Mouse (Mus musculus) forebrain, postnatal 0 days (tissue): Measurements from ENCODE around the gene Mst1. TPM values are rescaled to one million over a fixed set of nuclear protein-coding genes. Genes with fewer than 3 reads are reported as not detected.

Source experiments
- ATAC-seq: fragments of 200-750 bp; cut with Nextera tagmentation; 2 replicates; pipeline ENCODE4 v1.8.0; 2017; ENCODE audit warnings: mild to moderate bottlenecking, moderate library complexity
- DNase-seq: peaks from one replicate; pipeline ENCODE4 v3.0.0-alpha.2; 2015
- H3K27ac ChIP-seq: fragments of 300-500 bp; sonication (generic); 2 replicates; pipeline ENCODE4 v1.5.1; 2014; ENCODE audit warnings: low read depth, mild to moderate bottlenecking, antibody characterized with exemption, low read length, moderate library complexity, mixed read lengths
- H3K27me3 ChIP-seq: fragments of 300-500 bp; sonication (generic); 2 replicates; pipeline ENCODE4 v1.6.1; 2014; ENCODE audit warnings: mild to moderate bottlenecking, low read length, mixed read lengths; ENCODE audit not compliant: insufficient read depth
- H3K36me3 ChIP-seq: fragments of 300-500 bp; sonication (generic); 2 replicates; pipeline ENCODE4 v1.6.1; 2014; ENCODE audit warnings: mild to moderate bottlenecking, moderate library complexity; ENCODE audit not compliant: insufficient read depth
- H3K4me1 ChIP-seq: fragments of 300-500 bp; sonication (generic); 2 replicates; pipeline ENCODE4 v1.6.1; 2014; ENCODE audit warnings: antibody characterized with exemption; ENCODE audit not compliant: insufficient read depth
- H3K4me2 ChIP-seq: fragments of 300-500 bp; sonication (generic); 2 replicates; pipeline ENCODE4 v1.6.1; 2014; ENCODE audit warnings: low read depth, mild to moderate bottlenecking, moderate library complexity
- H3K4me3 ChIP-seq: fragments of 300-500 bp; sonication (generic); 2 replicates; pipeline ENCODE4 v1.5.1; 2014; ENCODE audit warnings: low read depth, low read length, mixed read lengths
- H3K9ac ChIP-seq: fragments of 300-500 bp; sonication (generic); 2 replicates; pipeline ENCODE4 v1.6.1; 2014; ENCODE audit warnings: mild to moderate bottlenecking
- H3K9me3 ChIP-seq: fragments of 300-500 bp; sonication (generic); 2 replicates; pipeline ENCODE4 v1.6.1; 2016; ENCODE audit warnings: low read length
- CTCF ChIP-seq: sonication (generic); IDR thresholded peaks from 2 replicates; pipeline ENCODE4 v1.5.1; 2016; ENCODE audit warnings: antibody characterized with exemption, control low read depth, low read depth
- WGBS: fragments of 180-500 bp; shearing (Covaris S2); extraction: QIAGEN DNeasy Blood & Tissue Kit; methylation state at CpG from one replicate; pipeline ENCODE4 v1.1.7; 2014; 5-methylcytosine and 5-hydroxymethylcytosine counted together
- polyA plus RNA-seq: library from polyadenylated mRNA; unstranded; fragments of >200 nt; fragmentation: Nextera tagmentation; extraction: Ambion mirVana; gene quantifications from 2 replicates; pipeline ENCODE4 v1.2.1, GENCODE M21; 2015
- total RNA-seq: library from RNA; depleted of rRNA; stranded (reverse); fragments of >200 nt; gene quantifications from 2 replicates; pipeline ENCODE4 v1.2.3, GENCODE M21; 2014

The Mst1 gene
- total and polyA plus RNA-seq, 2 experiments from 2014 or later = 0.10 TPM; not detected in 1

- no peak for TF ChIP-seq CTCF
- H3K4me2 ChIP-seq = no peak overlapping the region
- H3K4me3 ChIP-seq = no peak overlapping the region
- DNase-seq (peak; percentile 27), ATAC-seq (peak; percentile 26; the same call in 1 of the 2 replicates)
- no peak overlapping the region for H3K27ac ChIP-seq
- H3K27me3 ChIP-seq = no peaks in the 10 kb centered on the region
- no peaks in the 10 kb centered on the region for H3K4me1 ChIP-seq
- 18% methylated on average over 22 of the region's 22 CpGs for WGBS
- no peaks in the 10 kb centered on the region for H3K9me3 ChIP-seq
- H3K36me3 ChIP-seq = peaks cover 84% of the 10 kb centered on the region
- H3K9ac ChIP-seq = no peak overlapping the region
Observed at GRCm38 (mm10) chr9:108111101-108111592, 30.9 kb downstream of the Mst1 start.

DNA sequence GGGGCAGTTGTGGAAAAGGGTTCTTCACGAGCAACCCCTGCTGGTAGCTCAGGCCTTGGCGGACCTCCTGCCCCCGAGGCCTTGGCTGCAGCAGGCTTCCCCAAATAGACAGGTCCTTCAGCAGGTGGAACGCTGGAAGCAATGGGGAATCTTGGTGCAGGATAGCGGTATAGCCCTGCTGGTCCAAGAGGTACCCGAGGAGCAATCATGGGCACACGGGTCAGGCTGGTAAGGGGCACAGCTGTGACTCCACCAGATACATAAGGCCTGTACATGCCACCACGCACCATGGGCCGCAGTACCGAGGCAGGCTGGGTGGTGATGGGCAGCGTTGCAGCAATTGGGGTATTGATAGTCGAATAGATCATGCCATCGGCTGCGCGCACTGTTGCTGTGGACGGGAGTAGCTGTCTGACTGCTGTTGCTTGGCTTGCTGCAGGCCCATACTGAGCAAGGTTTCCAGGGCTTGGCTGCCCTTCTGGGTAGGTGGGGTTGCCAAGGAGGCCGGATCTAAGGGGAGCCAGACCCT is 31.4 kb downstream of the Mst1 start:
- no peak for ATAC-seq
- 76% methylated on average over 17 of the region's 17 CpGs for WGBS
- Histone ChIP-seq H3K27ac (no peak overlapping the region), H3K9me3 (no peaks in the 10 kb centered on the region), H3K4me3 (no peak overlapping the region), H3K9ac (no peak overlapping the region), H3K27me3 (no peaks in the 10 kb centered on the region), H3K4me2 (no peak overlapping the region), H3K36me3 (peaks cover 85% of the 10 kb centered on the region), H3K4me1 (no peaks in the 10 kb centered on the region)
- no peak for DNase-seq
- no peak for TF ChIP-seq CTCF

GRCm38 (mm10) chr9:108112719-108113340 is 32.6 kb downstream of the Mst1 start:
- no peak for TF ChIP-seq CTCF
- Histone ChIP-seq H3K4me1 (no peaks in the 10 kb centered on the region), H3K4me3 (no peak overlapping the region), H3K9ac (no peak overlapping the region), H3K27me3 (no peaks in the 10 kb centered on the region), H3K36me3 (peaks cover 81% of the 10 kb centered on the region), H3K27ac (no peak overlapping the region), H3K9me3 (no peaks in the 10 kb centered on the region), H3K4me2 (no peak overlapping the region)
- WGBS = 91% methylated on average over 18 of the region's 18 CpGs
- ATAC-seq (no peak), DNase-seq (no peak)

DNA sequence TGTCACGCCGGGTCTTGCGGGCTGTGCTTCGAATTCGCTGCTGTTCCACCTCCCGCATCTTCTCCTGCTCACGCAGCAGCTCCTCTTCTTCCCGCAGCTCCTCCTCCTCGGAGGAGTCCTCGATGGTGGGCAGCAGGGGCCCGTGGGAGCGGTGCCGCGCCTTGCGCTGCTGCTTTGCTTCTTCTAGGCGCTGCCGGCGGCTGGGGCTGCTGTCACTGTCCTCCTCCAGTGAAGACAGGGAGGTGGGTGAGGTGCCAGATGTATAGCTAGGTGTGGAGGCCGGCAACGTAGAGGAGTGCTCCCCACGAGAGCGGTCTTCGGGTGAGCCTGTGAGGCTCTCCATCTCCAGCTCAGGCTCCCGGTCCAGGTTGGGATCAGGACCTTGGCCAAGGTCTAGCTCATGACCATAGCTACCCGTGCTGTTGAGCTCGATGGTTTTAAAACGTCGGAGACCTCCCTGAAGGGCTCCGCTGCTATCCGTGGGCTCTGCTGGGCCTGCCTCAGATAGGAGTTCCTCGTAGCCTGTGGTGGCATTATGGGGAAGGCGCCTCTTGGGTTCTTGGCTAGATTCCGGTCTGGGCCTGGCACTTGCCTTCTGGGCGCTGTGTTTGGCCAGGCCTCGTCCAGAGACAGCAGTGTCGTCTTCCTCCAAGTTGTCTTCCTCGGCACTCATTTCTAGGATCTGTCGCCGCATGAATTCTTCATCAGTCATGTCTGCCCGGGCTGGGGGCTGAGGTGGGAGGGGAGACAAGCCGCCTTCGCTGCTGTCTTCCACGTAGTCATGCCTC is 35.2 kb downstream of the Mst1 start:
- Histone ChIP-seq H3K4me3 (no peak overlapping the region), H3K36me3 (peaks cover 67% of the 10 kb centered on the region), H3K9ac (no peak overlapping the region), H3K27ac (no peak overlapping the region), H3K4me1 (no peaks in the 10 kb centered on the region), H3K4me2 (no peak overlapping the region), H3K27me3 (no peaks in the 10 kb centered on the region), H3K9me3 (no peaks in the 10 kb centered on the region)
- DNase-seq = no peak
- no peak for TF ChIP-seq CTCF
- ATAC-seq = no peak
- 80% methylated on average over 43 of the region's 43 CpGs for WGBS

- DNase-seq (no peak), ATAC-seq (0 out of 2 replicates have a peak, but pooled peaks have one; percentile 14)
- 49% methylated on average over 4 of the region's 4 CpGs for WGBS
- H3K27me3 ChIP-seq = no peaks in the 10 kb centered on the region
- no peak overlapping the region for H3K9ac ChIP-seq
- no peaks in the 10 kb centered on the region for H3K9me3 ChIP-seq
- no peak for TF ChIP-seq CTCF
- H3K4me1 ChIP-seq = no peaks in the 10 kb centered on the region
- H3K4me3 ChIP-seq = no peak overlapping the region
- H3K4me2 ChIP-seq = no peak overlapping the region
- no peak overlapping the region for H3K27ac ChIP-seq
- peaks cover 52% of the 10 kb centered on the region for H3K36me3 ChIP-seq
Observed at GRCm38 (mm10) chr9:108117143-108117542, 36.9 kb downstream of the Mst1 start.

DNA sequence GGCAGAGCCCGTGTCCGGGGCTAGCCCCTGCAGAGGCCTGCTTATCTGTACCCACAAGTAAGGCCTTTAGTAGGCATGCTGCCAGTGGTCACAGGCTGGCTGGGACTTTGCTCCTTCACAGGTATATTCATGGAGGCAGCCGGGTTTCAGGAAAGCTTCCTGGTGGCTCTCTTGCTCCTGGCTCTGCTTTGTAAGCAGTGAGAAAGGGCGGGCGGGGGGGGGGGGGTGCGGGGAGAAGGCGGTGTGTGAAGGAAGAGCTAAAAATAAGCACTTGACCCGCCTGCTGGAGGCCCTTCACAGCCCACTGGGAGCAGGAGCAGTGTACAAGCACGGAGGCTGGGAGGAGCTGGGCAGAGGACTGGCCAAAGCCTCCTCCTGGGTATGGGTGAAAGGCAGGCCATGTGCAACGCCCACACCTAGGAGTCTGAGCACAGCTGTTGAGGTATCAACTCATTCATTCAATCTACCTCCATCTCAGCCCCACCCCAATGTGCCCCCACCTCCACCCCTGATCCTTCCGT is 39.7 kb downstream of the Mst1 start:
- Histone ChIP-seq H3K9me3 (no peaks in the 10 kb centered on the region), H3K27me3 (no peaks in the 10 kb centered on the region), H3K9ac (no peak overlapping the region), H3K27ac (no peak overlapping the region), H3K4me1 (no peaks in the 10 kb centered on the region), H3K4me3 (no peak overlapping the region), H3K36me3 (peaks cover 24% of the 10 kb centered on the region), H3K4me2 (no peak overlapping the region)
- DNase-seq (no peak), ATAC-seq (no peak)
- no peak for TF ChIP-seq CTCF
- 50% methylated on average over 9 of the region's 11 CpGs for WGBS

- no peak for TF ChIP-seq CTCF
- H3K9me3 ChIP-seq = no peaks in the 10 kb centered on the region
- no peak overlapping the region for H3K4me2 ChIP-seq
- no peaks in the 10 kb centered on the region for H3K4me1 ChIP-seq
- DNase-seq (no peak), ATAC-seq (no peak)
- H3K27me3 ChIP-seq = no peaks in the 10 kb centered on the region
- WGBS = 91% methylated on average over 8 of the region's 8 CpGs
- H3K36me3 ChIP-seq = peaks cover 22% of the 10 kb centered on the region
- no peak overlapping the region for H3K27ac ChIP-seq
- H3K9ac ChIP-seq = no peak overlapping the region
- H3K4me3 ChIP-seq = no peak overlapping the region
Observed at GRCm38 (mm10) chr9:108120671-108121070, 40.4 kb downstream of the Mst1 start.
